Mouse (Mus musculus): ENCODE data around the gene Odf3l2. TPM values are rescaled to one million over a fixed set of nuclear protein-coding genes. Genes with fewer than 3 reads are reported as not detected.

Gene Odf3l2
- polyA plus RNA-seq, 3 experiments from 2014 or later, result not detected

- ATAC-seq, result no peak
Measured at GRCm38 (mm10) chr10:79625398-79625797, 20.1 kb downstream of the Odf3l2 start.

GRCm38 (mm10) chr10:79623950-79624349 lies 21.6 kb downstream of the Odf3l2 start:
- no peak for ATAC-seq

- ATAC-seq, result no peak
Measured at GRCm38 (mm10) chr10:79616376-79616775, 29.2 kb downstream of the Odf3l2 start.

DNA sequence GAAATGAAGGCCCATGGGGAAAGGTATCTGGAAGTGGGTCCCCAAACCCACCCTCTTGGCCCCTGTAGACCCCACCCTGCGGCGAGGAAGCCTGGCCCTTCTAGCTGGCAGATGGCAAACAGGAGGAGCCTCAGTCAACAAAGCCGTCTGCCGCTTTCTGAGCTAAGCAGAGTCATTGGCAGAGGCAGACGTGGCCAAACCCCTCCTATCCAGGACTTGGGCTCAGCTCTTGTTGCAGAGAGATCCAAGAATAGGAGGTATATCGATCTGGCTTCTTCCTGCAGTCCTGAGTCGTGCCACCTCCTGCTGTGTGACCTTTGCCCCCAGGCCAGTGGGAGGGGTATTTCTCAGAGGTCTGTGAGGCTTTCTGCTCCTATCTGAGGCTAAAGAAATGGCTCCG lies 29.7 kb downstream of the Odf3l2 start:
- ATAC-seq, result no peak

DNA sequence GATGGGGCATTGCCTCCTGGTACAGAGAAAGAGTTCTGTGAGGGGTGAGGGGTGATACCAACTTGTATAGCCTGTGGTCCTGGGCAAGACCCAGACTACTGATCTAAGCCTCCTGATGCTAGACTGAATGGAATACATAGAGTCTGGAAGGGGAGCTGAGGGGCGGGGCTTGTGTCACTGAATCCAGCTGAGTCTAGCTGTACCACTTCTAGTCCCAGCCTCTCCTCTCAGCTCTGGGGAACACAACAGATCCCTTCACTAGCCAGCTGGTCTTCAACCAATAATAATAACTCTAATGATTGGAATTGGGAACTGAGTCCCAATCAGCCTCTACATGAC lies 31.3 kb downstream of the Odf3l2 start:
- no peak for ATAC-seq

- ATAC-seq, result no peak
Measured at GRCm38 (mm10) chr10:79613578-79614304, 31.8 kb downstream of the Odf3l2 start, which contains the start of gene C2cd4c. Gene C2cd4c (minus strand): TSS chr10:79614025.

DNA sequence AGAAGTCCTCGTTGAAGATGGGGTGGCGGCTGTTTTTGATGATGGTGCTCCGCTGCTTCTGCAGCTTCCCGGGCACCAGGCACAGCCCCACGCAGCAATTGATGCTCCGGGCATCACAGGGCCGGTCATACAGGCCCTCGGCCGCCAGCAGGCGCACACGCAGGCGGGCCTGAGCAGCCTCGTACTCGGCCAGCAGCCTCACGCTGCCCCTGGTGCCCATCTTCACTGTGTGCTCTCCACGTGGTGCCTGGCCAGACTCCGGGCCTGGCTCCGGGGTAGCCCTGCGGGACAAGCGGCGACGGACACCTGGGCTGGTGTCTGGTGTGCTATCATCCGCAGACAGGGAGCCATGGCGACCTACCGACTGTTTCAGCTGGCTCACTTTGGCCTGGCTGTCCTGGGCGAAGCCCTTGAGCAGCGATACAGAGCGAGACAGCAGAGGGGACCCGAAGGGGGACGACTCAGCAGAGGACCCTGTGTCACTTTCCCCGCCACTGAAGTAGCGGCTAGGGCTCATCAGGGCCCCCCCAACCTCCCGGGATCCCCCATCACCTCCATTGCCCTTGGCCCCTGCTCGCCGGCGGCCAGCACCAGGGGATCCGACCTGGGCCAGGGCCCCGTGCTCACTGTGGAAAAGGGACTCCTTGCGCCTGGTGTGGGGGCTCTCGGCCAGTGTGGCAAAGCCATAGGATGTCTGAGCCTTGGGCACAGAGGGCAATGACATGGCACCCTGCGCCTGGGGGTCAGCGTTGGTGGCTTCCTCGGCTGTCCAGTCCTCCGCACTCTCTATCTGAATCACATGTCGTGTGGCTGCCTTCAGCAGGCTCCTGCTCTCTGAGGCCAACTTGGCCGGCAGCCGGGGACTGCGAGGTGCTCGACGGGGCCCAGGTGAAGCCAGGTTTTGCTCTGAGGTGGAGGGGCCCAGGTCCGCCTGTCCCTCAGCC lies 33.1 kb downstream of the Odf3l2 start:
- no peak for ATAC-seq

- no peak for ATAC-seq
Measured at GRCm38 (mm10) chr10:79611296-79611695, 34.2 kb downstream of the Odf3l2 start.

GRCm38 (mm10) chr10:79609276-79609675 lies 36.3 kb downstream of the Odf3l2 start:
- ATAC-seq, result no peak

GRCm38 (mm10) chr10:79607892-79608291 lies 37.6 kb downstream of the Odf3l2 start:
- no peak for ATAC-seq

DNA sequence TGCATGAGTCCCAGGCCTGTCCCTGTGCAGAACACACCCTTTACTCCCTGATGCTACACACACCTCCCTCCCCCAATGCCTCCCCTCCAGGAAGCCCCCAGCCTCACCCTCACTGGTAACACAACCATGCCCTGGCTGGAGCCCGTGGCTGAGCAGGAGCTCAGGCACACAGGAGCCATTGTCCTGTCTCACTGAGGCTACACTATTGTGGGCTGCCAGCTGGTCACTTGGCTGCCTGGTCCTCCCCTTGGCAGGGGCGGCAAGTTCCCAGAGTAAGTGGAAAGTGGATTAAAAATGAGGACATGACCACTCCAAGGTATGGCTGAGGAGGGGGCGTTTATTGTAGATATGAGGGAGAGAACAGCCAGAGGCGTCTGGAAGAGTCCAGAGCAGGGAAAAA lies 39.0 kb downstream of the Odf3l2 start:
- no peak for ATAC-seq

GRCm38 (mm10) chr10:79597936-79598230 lies 47.7 kb downstream of the Odf3l2 start:
- no peak for ATAC-seq

DNA sequence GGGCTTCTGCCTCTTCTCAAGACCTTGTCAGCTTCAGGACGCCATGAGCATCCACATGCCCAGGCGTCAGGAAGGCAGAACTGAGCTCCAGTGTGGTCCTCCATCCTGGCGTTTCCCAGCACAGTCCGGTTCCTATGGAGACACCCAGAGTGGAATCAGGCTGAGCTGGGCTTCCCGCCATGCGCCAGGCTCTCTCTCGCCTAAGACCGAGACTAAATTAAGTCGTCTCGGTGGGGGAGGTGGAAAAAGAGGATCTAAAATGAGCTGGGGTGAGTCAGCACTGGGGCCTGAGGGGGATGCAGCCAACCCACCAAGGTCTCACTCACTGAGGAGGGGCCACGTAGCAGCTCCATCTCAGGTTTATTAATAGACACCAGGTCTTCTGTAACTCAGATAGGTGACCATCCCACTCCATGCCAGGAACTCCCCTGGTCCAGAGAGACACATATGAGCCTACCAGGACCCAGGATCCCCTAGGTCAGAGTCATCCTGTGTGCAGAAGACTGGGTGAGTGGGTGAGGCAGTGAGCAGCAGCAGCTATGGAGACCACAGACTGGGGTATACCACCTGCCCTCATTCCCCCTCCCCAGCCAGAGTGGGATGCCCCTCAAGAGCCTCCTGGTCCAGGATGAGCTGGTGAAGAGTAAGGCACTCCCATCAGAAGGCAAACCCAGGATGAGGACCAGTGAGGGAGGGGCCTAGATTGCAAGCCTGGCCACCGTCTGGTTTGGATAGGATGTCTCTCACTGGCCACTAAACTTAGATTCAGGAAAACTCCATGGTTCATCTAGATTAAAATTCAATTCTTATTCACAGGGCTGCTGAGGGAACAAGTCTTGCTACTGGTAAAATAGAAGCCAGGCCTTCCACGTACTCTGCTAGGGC lies 48.2 kb downstream of the Odf3l2 start:
- ATAC-seq, result no peak

- ATAC-seq, result no peak
Measured at GRCm38 (mm10) chr10:79595590-79595929, 50.0 kb downstream of the Odf3l2 start.

DNA sequence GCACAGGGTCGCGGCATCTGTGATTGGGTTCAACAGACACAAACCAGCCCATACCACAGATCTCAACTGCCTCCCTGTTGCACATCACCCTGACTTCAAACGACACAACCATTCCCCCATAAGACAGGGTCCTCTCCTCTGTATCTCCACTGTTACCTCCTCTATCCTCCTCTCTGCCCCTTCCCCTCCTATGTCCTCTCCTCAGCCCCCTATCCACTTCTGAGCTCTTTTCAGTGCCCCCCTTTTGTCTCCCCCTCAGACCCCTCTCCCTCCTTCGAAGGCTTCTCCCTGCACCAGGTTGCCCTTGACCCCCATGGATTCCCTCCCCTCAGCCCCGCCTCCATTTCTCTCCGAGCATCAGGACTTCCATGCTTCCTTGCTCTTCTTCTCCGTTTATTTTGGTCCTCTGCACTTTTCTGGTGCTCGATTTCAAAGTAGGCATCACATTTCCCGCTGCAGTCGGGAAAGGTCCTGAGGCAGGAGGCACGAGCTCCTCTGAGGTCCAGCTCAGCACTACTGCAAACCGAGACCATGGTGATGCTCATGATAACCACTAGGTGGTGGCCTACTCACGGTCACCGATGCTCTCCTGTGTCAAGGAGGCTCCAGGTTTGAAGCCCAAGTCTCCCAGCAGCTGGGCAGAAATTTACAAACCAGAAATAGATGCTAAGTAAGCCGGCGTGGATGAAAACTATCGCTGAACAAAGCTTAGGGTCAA lies 50.5 kb downstream of the Odf3l2 start:
- peak; percentile 60 for ATAC-seq

DNA sequence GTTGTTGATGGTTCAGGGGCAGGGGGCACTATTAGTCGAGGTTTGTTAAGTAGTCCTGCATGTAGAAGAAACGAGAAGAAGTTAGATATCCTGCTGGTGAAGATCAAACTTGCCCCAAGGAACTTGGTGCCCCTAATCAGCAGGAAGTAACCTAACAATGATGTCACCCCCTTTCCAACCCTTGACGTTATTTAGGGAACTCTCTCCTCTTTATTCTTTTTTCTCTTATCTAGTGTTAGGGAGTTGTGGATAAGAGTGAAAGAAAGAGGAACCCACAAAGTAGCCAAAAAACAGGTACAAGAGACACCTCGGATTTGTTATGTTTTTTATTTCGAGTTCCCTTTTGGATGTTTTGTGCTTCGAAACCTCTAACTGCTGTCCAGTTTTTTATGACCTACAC lies 51.4 kb downstream of the Odf3l2 start:
- ATAC-seq, result no peak

- no peak for ATAC-seq
Measured at GRCm38 (mm10) chr10:79590702-79591101, 54.8 kb downstream of the Odf3l2 start.

Other genes with a start within 250 kb of the Odf3l2 start
- gene Vmn2r83, start 177.0 kb downstream of the Odf3l2 start, polyA plus RNA-seq (2017; shearing (Covaris generic)), result not detected
- gene Plpp2, start 111.9 kb downstream of the Odf3l2 start, polyA plus RNA-seq (2017; shearing (Covaris generic)), result 1 to 10 TPM; 2.4 to 5.8 (median 2.9) TPM
- 10 to 100 TPM; 11.6 to 15.0 (median 13.1) TPM for gene Mier2, start 90.5 kb downstream of the Odf3l2 start, polyA plus RNA-seq (2017; shearing (Covaris generic))
- not detected for gene Theg, start 58.4 kb downstream of the Odf3l2 start, polyA plus RNA-seq (2017; shearing (Covaris generic))
- gene C2cd4c, start 31.7 kb downstream of the Odf3l2 start, polyA plus RNA-seq (2017; shearing (Covaris generic)), result not detected
- not detected for gene Shc2, start 7.8 kb downstream of the Odf3l2 start, polyA plus RNA-seq (2017; shearing (Covaris generic))
- gene Madcam1, start 18.8 kb upstream of the Odf3l2 start, polyA plus RNA-seq (2017; shearing (Covaris generic)), result not detected
- gene Tpgs1, start 23.6 kb upstream of the Odf3l2 start, polyA plus RNA-seq (2017; shearing (Covaris generic)), result 10 to 100 TPM; 15.9 to 25.7 (median 17.5) TPM
- 10 to 100 TPM; 13.9 to 26.7 (median 20.5) TPM for gene Cdc34, start 36.5 kb upstream of the Odf3l2 start, polyA plus RNA-seq (2017; shearing (Covaris generic))
- 1 to 10 TPM in 1 of 3 experiments, under 1 TPM in 2; 0.62 to 3.2 (median 0.94) TPM for gene Gzmm, start 43.3 kb upstream of the Odf3l2 start, polyA plus RNA-seq (2017; shearing (Covaris generic))
- gene Bsg, start 58.8 kb upstream of the Odf3l2 start, polyA plus RNA-seq (2017; shearing (Covaris generic)), result 100 to 1,000 TPM; 116 to 152 (median 121) TPM
- gene Hcn2, start 70.9 kb upstream of the Odf3l2 start, polyA plus RNA-seq (2017; shearing (Covaris generic)), result not detected
- gene Polrmt, start 100.8 kb upstream of the Odf3l2 start, polyA plus RNA-seq (2017; shearing (Covaris generic)), result 10 to 100 TPM; 10.6 to 19.2 (median 17.1) TPM
- under 1 TPM in 1 of 3 experiments, not detected in 2; 0.24 TPM for gene Fgf22, start 109.3 kb upstream of the Odf3l2 start, polyA plus RNA-seq (2017; shearing (Covaris generic))
- 1 to 10 TPM; 2.1 to 2.8 (median 2.7) TPM for gene Rnf126, start 121.2 kb upstream of the Odf3l2 start, polyA plus RNA-seq (2017; shearing (Covaris generic))
- 1 to 10 TPM in 1 of 3 experiments, under 1 TPM in 1, not detected in 1; 0.21 to 1.2 TPM for gene Fstl3, start 131.5 kb upstream of the Odf3l2 start, polyA plus RNA-seq (2017; shearing (Covaris generic))
- gene Prss57, start 145.2 kb upstream of the Odf3l2 start, polyA plus RNA-seq (2017; shearing (Covaris generic)), result 1 to 10 TPM in 1 of 3 experiments, under 1 TPM in 1, not detected in 1; 0.57 to 1.1 TPM
- gene Palm, start 147.8 kb upstream of the Odf3l2 start, polyA plus RNA-seq (2017; shearing (Covaris generic)), result under 1 TPM in 1 of 3 experiments, not detected in 2; 0.43 TPM
- gene Misp, start 175.3 kb upstream of the Odf3l2 start, polyA plus RNA-seq (2017; shearing (Covaris generic)), result not detected
- 100 to 1,000 TPM in 2 of 3 experiments, 10 to 100 TPM in 1; 97.4 to 169 (median 149) TPM for gene Ptbp1, start 208.7 kb upstream of the Odf3l2 start, polyA plus RNA-seq (2017; shearing (Covaris generic))
- gene Prtn3, start 228.7 kb upstream of the Odf3l2 start, polyA plus RNA-seq (2017; shearing (Covaris generic)), result not detected
- gene Plppr3, start 228.9 kb upstream of the Odf3l2 start, polyA plus RNA-seq (2017; shearing (Covaris generic)), result 1 to 10 TPM; 1.6 to 3.3 (median 2.2) TPM
- not detected for gene Elane, start 240.5 kb upstream of the Odf3l2 start, polyA plus RNA-seq (2017; shearing (Covaris generic))
- gene Cfd, start 245.1 kb upstream of the Odf3l2 start, polyA plus RNA-seq (2017; shearing (Covaris generic)), result not detected